Mouse (Mus musculus) lung, embryonic 15.5 days (tissue): ENCODE results near the gene Hnrnph3. TPM values are rescaled to one million over a fixed set of nuclear protein-coding genes. Genes with fewer than 3 reads are reported as not detected.

Experiments used
- ATAC-seq: fragments of 200-750 bp; cut with Nextera tagmentation; 2 replicates; pipeline ENCODE4 v1.8.0; 2017; ENCODE audit warnings: moderate number of reproducible peaks, borderline replicate concordance; ENCODE audit not compliant: low FRiP score, low TSS enrichment; ENCODE audit errors: extremely low read depth
- H3K27ac ChIP-seq: fragments of 300-500 bp; sonication (generic); 2 replicates; pipeline ENCODE4 v1.5.1; 2015; ENCODE audit warnings: moderate library complexity, mild to moderate bottlenecking, inconsistent platforms
- H3K27me3 ChIP-seq: fragments of 300-500 bp; sonication (generic); 2 replicates; pipeline ENCODE4 v1.6.1; 2015; ENCODE audit warnings: inconsistent platforms
- H3K36me3 ChIP-seq: fragments of 300-500 bp; sonication (generic); 2 replicates; pipeline ENCODE4 v1.6.1; 2015; ENCODE audit warnings: inconsistent platforms
- H3K4me1 ChIP-seq: fragments of 300-500 bp; sonication (generic); 2 replicates; pipeline ENCODE4 v1.6.1; 2015; ENCODE audit warnings: inconsistent platforms
- H3K4me2 ChIP-seq: fragments of 300-500 bp; sonication (generic); 2 replicates; pipeline ENCODE4 v1.6.1; 2015; ENCODE audit warnings: inconsistent platforms, mild to moderate bottlenecking, moderate library complexity
- H3K4me3 ChIP-seq: fragments of 300-500 bp; sonication (generic); 2 replicates; pipeline ENCODE4 v1.5.1; 2015; ENCODE audit warnings: mild to moderate bottlenecking, inconsistent platforms
- H3K9ac ChIP-seq: fragments of 300-500 bp; sonication (generic); 2 replicates; pipeline ENCODE4 v1.6.1; 2015; ENCODE audit warnings: inconsistent platforms
- H3K9me3 ChIP-seq: fragments of 300-500 bp; sonication (generic); 2 replicates; pipeline ENCODE4 v1.6.1; 2016; ENCODE audit warnings: inconsistent platforms
- WGBS: fragments of 180-500 bp; shearing (Covaris S2); methylation state at CpG from one replicate; pipeline ENCODE4 v1.1.7; 2015; 5-methylcytosine and 5-hydroxymethylcytosine counted together
- polyA plus RNA-seq: library from polyadenylated mRNA; unstranded; fragments of >200 nt; fragmentation: Nextera tagmentation; extraction: Ambion mirVana; gene quantifications from 2 replicates; pipeline ENCODE4 v1.2.1, GENCODE M21; 2015

Hnrnph3 gene
- polyA plus RNA-seq, 1 experiment from 2014 or later, result 114 TPM

DNA sequence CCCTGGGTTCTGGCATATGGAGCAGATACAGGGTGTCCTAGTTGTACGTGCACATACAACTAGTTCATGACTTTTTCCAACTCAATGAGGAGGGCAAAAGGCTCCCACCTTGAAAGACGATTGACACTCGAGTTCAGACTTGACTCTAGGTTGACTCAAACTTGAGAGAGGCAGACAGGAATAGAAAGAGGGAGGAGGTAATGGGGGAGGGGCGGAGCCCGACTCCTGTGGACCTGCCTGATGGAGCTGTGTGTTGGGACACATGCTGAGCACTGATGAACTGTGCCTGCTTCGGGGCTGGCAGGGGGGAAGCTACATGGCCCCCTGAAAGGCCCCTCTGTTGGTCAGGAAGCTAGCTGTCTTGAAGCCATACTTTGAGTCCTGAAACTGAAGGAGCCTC is 29.0 kb upstream of the Hnrnph3 start:
- no peaks in the 10 kb centered on the region for H3K9me3 ChIP-seq
- H3K4me3 ChIP-seq, result no peak overlapping the region
- WGBS, result 51% methylated on average over 6 of the region's 6 CpGs
- no peak overlapping the region for H3K27ac ChIP-seq
- no peak overlapping the region for H3K9ac ChIP-seq
- H3K4me1 ChIP-seq, result no peaks in the 10 kb centered on the region
- no peaks in the 10 kb centered on the region for H3K36me3 ChIP-seq
- H3K27me3 ChIP-seq, result no peaks in the 10 kb centered on the region
- H3K4me2 ChIP-seq, result no peak overlapping the region
- no peak for ATAC-seq

DNA sequence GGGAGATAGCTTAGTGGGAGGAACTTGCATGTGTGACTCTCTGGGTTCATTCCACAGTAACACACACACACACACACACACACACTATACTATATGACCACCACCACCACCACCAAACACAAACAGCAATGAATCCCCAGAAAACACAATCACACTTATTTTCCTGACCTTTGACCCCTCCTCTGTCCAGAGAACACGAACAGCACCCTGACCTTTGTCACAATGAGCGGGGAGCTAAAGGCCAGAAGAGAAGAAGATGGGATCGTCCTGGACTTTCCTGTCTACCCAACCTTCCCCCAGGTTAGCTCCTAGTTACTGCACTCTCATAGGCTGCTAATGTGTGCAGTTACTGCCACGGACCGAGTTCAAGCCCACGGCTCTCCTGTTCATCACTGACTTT is 28.0 kb upstream of the Hnrnph3 start:
- H3K27ac ChIP-seq, result no peak overlapping the region
- no peaks in the 10 kb centered on the region for H3K27me3 ChIP-seq
- H3K4me3 ChIP-seq, result no peak overlapping the region

DNA sequence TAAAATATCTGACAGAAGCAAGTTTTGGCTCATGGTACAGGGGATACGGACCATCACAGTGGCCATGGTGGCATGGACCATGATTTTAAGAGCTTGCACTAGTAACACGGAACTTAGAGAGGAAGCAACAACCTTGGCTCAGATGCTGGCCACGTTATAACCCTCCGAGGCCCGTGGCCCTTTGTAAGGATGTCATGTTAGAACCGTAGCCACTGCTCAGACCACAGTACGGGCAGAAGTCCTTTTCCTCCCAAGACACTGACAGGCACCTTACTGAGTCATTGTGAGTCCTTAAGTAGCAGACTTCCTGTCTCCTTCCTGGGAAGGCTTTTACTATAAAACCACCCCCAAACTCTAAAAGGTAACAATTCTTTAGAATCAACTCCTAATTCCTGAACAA is 27.2 kb upstream of the Hnrnph3 start:
- H3K4me1 ChIP-seq, result no peaks in the 10 kb centered on the region
- no peak for ATAC-seq
- no peaks in the 10 kb centered on the region for H3K9me3 ChIP-seq
- H3K4me3 ChIP-seq, result no peak overlapping the region
- 74% methylated on average over 7 of the region's 7 CpGs for WGBS
- no peaks in the 10 kb centered on the region for H3K27me3 ChIP-seq
- no peaks in the 10 kb centered on the region for H3K36me3 ChIP-seq
- no peak overlapping the region for H3K27ac ChIP-seq
- H3K4me2 ChIP-seq, result no peak overlapping the region
- no peak overlapping the region for H3K9ac ChIP-seq

More for the DNA sequence above, 28.0 kb upstream of the Hnrnph3 start:
- H3K36me3 ChIP-seq, result no peaks in the 10 kb centered on the region
- no peak overlapping the region for H3K9ac ChIP-seq
- WGBS, result 79% methylated on average over 6 of the region's 6 CpGs
- ATAC-seq, result no peak
- H3K4me1 ChIP-seq, result no peaks in the 10 kb centered on the region
- no peak overlapping the region for H3K4me2 ChIP-seq
- H3K9me3 ChIP-seq, result no peaks in the 10 kb centered on the region

DNA sequence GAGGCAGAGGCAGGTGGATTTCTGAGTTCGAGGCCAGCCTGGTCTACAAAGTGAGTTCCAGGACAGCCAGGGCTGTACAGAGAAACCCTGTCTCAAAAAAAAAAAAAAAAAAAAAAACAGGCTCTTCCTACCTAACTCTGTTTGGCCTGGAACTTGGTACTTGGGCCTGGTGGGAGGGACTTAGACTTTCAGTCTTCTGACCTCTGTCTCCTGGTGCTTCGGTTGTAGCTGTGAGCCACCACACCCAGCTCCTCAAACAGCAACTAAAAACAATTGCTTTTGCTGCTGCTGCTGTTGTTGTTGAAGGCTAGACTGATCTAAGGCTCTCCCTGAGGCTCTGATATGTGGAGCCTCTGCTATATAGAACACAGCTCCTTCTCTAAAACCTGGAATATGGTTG is 25.1 kb upstream of the Hnrnph3 start:
- Histone ChIP-seq H3K9me3 (no peaks in the 10 kb centered on the region), H3K27ac (no peak overlapping the region), H3K36me3 (no peaks in the 10 kb centered on the region), H3K4me3 (no peak overlapping the region), H3K9ac (no peak overlapping the region), H3K4me2 (no peak overlapping the region), H3K27me3 (no peaks in the 10 kb centered on the region), H3K4me1 (no peaks in the 10 kb centered on the region)
- ATAC-seq, result no peak
- WGBS, result 72% methylated on average over 2 of the region's 2 CpGs

DNA sequence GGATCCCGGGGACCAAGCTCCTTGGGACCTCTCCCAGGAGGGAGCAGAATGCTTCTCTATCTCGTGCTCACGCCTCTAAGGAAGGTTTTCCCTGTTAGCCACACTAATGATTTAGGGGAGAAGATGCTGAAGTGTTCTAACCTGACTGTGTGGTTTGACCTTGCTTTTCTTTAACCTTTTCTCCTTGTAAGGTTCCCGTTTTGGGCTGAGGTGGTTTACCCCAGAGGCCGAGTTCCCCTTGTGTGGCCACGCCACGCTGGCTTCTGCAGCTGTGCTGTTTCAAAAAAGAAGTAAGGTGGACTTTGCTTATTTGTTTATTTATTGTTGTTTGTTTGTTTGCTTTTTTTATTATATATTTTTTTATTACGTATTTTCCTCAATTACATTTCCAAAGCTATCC is 23.7 kb upstream of the Hnrnph3 start:
- Histone ChIP-seq H3K9me3 (no peaks in the 10 kb centered on the region), H3K4me1 (no peaks in the 10 kb centered on the region), H3K27ac (no peak overlapping the region), H3K4me2 (no peak overlapping the region), H3K4me3 (no peak overlapping the region), H3K27me3 (no peaks in the 10 kb centered on the region), H3K36me3 (no peaks in the 10 kb centered on the region), H3K9ac (no peak overlapping the region)
- no peak for ATAC-seq
- 86% methylated on average over 8 of the region's 8 CpGs for WGBS

DNA sequence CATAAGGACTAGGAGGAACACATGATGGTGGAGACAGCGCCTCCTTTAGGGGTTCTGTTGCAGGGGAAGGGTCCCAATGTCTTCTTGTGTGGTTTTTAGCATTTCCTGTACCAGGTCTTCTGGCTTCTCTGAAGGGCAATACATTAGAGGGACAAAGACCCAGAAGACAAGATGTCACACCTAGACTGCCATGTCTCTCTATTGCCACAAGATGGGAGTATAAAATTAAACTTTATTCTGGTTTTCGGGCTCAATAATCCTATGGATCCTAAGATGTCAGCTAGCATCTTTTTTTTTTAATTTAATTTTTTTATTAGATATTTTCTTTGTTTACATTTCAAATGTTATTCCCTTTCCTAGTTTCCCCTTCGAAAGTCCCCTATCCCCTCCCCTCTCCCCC is 19.1 kb upstream of the Hnrnph3 start:
- Histone ChIP-seq H3K36me3 (no peaks in the 10 kb centered on the region), H3K4me1 (no peaks in the 10 kb centered on the region), H3K4me2 (no peak overlapping the region), H3K4me3 (no peak overlapping the region), H3K9me3 (no peaks in the 10 kb centered on the region), H3K9ac (no peak overlapping the region), H3K27ac (no peak overlapping the region), H3K27me3 (no peaks in the 10 kb centered on the region)
- no peak for ATAC-seq
- WGBS, result 66% methylated on average over 3 of the region's 3 CpGs

DNA sequence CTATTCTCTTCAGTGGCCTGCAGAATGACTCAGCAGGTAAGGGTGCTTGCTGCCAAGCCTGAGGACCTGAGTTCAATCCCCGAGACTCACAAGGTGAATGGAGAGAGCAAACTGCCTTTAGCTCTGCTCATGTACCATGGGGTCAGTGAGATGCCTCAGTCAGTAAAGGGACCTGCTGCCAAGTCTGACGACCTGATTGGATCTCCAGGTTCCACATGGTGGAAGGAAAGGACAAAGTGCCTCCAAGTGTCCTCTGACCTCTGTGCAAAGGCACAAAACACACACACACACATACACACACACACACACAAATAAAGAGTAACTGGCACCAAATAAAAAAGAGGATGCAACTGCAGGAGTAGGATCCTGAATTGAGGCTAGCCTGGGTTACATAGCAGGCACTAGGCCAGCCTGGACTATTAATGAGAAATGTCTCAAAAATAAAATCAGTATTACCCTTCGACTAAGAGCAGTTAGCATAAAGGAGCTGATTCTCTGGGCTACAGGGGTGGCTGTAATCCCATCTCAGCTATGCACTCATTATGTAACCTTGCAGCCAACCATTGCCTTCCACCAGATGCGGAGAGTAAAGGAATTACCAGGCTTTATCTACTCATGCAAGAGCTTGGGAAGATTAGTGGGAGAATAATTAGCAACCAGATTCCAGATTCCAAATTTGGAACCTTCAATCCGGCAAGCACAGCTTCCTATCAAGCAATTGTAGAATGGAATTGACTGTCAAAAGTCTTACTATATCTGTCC is 16.0 kb upstream of the Hnrnph3 start:
- Histone ChIP-seq H3K4me1 (no peaks in the 10 kb centered on the region), H3K9me3 (no peaks in the 10 kb centered on the region), H3K27ac (no peak overlapping the region), H3K36me3 (no peaks in the 10 kb centered on the region), H3K9ac (no peak overlapping the region), H3K4me3 (no peak overlapping the region), H3K4me2 (no peak overlapping the region), H3K27me3 (no peaks in the 10 kb centered on the region)
- WGBS, result 70% methylated on average over 5 of the region's 5 CpGs
- ATAC-seq, result no peak

DNA sequence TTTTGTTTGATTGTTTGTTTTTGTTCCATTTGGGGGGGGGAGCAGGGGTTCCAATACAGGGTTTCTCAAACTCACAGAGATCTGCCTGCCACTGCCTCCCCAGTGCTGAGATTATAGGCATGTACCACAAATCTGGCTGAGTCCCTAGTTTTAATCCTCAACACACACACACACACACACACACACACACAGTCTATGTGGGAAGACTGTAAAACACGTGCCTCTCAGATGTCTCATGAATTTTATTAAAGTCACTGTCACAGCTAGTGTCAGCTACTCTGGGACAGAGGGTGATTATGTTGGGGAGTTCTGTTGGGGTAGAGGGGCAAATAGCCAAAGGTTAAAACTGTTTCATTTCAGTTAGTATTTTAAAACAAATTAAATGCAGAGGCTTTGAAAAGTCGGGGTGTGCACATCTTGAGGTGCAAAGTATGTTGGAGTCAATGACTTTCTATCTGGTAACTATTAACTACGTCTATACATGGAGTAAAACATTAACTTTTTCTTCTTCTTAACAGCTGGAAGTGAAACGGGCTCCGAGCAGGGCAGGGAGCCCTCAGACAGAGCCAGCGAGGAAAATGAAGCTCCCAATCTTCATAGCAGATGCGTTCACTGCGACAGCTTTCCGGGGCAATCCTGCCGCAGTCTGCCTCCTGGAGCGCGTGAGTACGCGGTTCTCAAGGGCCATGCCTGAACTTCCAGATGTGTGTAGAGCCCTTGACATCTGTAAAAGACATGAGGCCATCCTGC is 14.7 kb upstream of the Hnrnph3 start:
- no peaks in the 10 kb centered on the region for H3K4me1 ChIP-seq
- no peaks in the 10 kb centered on the region for H3K27me3 ChIP-seq
- no peak overlapping the region for H3K4me2 ChIP-seq
- H3K9me3 ChIP-seq, result no peaks in the 10 kb centered on the region
- no peak for ATAC-seq
- H3K27ac ChIP-seq, result no peak overlapping the region
- 46% methylated on average over 14 of the region's 14 CpGs for WGBS
- no peak overlapping the region for H3K4me3 ChIP-seq
- H3K9ac ChIP-seq, result no peak overlapping the region
- no peaks in the 10 kb centered on the region for H3K36me3 ChIP-seq

DNA sequence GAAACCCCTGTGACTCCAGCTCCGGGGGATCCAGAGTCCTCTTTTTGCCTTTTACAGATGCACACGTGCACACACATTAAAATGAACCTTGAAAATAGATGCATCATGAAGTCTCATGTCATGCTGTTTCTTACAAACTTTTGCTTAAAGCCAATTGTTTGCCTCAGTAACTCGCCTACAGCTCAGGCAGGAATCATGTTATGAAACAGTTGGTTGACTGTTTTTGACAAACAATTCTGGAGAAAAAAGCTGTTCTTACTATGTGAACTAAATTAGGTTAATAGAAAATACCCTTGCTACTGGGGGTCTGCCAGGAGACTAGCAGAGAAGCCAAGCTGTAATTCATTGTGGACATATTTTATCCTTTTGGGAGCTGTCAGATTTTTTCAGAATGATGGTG is 8.9 kb upstream of the Hnrnph3 start:
- Histone ChIP-seq H3K9me3 (no peaks in the 10 kb centered on the region), H3K27ac (peak overlapping the region; percentile 50), H3K36me3 (no peaks in the 10 kb centered on the region), H3K4me3 (no peak overlapping the region), H3K9ac (no peak overlapping the region), H3K4me2 (no peak overlapping the region), H3K27me3 (no peaks in the 10 kb centered on the region), H3K4me1 (no peaks in the 10 kb centered on the region)
- 67% methylated on average over 3 of the region's 3 CpGs for WGBS
- ATAC-seq, result no peak

DNA sequence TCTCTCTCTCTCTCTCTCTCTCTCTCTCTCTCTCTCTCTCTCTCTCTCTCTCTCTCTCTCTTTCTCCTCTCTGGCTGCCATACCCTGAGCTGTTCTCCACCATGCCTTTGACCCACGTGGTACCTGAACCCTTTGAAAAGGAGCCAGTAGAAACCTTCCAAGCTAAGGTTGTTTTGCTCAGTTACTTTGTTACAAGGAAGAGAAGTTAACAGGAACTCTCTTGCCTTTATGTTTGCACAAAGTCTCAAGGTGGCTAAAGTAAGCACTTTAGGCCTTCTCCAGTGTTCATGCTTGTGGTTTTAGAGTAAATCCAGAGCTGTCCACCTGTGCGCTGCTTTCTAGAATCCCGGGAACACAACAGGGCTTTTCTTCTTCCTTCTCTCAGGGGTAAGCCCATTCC is 8.2 kb upstream of the Hnrnph3 start:
- H3K27ac ChIP-seq, result peak overlapping the region; percentile 59; the same call in 1 of the 2 replicates
- H3K9me3 ChIP-seq, result no peaks in the 10 kb centered on the region
- H3K4me3 ChIP-seq, result no peak overlapping the region
- peak; percentile 80 for ATAC-seq
- no peak overlapping the region for H3K4me2 ChIP-seq
- H3K9ac ChIP-seq, result no peak overlapping the region
- 43% methylated on average over 3 of the region's 3 CpGs for WGBS
- H3K36me3 ChIP-seq, result no peaks in the 10 kb centered on the region
- no peaks in the 10 kb centered on the region for H3K27me3 ChIP-seq
- H3K4me1 ChIP-seq, result no peaks in the 10 kb centered on the region

DNA sequence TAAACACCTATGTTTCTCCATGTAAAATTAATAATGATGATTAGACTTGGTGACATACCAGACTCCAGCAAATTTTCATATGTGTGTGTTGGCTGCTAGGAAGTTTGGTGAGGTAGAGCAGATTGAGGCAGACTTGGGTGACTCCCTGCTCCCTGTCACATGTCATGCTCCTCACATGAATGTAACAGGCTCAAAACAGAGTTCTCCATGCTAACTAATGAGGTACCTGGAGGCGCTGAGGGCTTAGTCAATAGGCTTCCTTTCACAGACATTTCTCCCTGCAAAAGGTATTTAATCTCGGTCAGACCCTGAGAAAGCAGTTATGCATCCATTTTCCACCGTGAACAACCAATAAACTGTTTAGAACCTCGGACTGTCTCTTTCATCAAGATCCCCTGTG is 4.4 kb upstream of the Hnrnph3 start:
- H3K9ac ChIP-seq, result no peak overlapping the region
- H3K4me2 ChIP-seq, result no peak overlapping the region
- WGBS, result 92% methylated on average over 4 of the region's 4 CpGs
- H3K27ac ChIP-seq, result no peak overlapping the region
- no peaks in the 10 kb centered on the region for H3K27me3 ChIP-seq
- no peaks in the 10 kb centered on the region for H3K36me3 ChIP-seq
- H3K9me3 ChIP-seq, result no peaks in the 10 kb centered on the region
- no peak overlapping the region for H3K4me3 ChIP-seq
- no peak for ATAC-seq
- H3K4me1 ChIP-seq, result peaks cover 11% of the 10 kb centered on the region

DNA sequence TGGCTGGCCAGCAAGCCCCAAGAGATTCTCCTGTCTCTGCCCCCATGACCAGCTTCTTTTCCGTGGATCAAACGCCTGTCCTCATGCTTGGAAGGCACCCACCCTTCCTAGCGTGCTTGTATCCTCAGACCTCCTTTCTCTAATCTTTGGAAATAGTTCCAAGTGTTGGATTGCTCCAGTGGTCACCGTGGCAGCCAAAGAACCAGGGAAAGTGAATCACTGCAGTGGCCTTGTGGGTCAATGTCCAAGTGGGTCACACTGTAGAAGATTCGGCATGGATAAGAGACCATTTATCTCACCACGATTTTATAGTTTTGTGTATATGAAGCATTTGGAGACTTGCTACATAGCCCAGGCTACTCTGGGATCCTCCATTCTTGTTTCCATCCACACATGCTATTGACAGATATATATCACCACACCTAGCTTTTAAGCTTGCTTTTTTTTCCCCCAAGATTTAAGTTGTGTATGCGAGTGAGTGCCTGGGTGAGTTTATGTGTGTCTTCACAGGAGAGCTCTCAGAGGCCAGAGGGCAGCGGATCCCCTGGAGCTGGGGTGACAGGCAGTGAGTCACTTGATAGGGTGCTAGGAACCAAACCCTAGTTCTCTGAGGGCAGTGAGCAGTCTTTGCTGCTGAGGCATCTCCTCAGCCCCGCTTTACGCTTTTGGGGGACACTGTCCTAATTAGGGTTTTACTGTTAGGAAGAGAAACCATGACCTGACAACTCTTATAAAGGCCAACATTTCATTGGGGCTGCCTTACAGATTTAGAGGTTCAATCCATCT is 3.6 kb upstream of the Hnrnph3 start:
- Histone ChIP-seq H3K27me3 (no peaks in the 10 kb centered on the region), H3K4me2 (no peak overlapping the region), H3K9ac (no peak overlapping the region), H3K27ac (no peak overlapping the region), H3K36me3 (no peaks in the 10 kb centered on the region), H3K9me3 (no peaks in the 10 kb centered on the region), H3K4me1 (peaks cover 11% of the 10 kb centered on the region), H3K4me3 (no peak overlapping the region)
- no peak for ATAC-seq
- WGBS, result 88% methylated on average over 10 of the region's 10 CpGs
